Mouse (Mus musculus) c-Kit-negative CD71-positive TER-119-positive erythroid progenitor cells, embryonic 14.5 days (primary cell): ENCODE data around the gene Gm39566.

ENCODE experiments used
- DNase-seq: peaks from one replicate; pipeline ENCODE4 v3.0.0-alpha.2; 2013; ENCODE audit warnings: low read depth, low spot score

Gm39566 gene

DNA sequence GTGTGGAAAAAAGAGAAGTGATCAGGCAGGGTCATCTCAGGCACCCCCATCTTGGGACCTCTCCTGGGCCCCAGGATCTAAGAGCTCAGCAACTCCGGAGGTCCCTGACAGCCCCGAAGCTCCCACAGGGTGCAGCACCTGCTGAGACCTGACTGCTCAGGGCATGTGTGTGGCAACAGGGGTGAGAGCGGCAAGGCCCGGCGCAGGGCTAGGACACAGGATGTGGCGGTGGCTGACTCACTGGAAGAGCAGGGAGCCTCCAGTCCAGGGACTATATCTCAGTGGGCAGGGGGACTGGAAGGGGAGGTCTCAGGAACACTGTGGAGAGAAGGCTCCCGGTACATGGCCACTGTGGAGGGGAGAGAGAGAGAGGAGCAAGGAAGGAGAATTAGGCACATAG lies 17.2 kb downstream of the Gm39566 start:
- DNase-seq: no peak

DNA sequence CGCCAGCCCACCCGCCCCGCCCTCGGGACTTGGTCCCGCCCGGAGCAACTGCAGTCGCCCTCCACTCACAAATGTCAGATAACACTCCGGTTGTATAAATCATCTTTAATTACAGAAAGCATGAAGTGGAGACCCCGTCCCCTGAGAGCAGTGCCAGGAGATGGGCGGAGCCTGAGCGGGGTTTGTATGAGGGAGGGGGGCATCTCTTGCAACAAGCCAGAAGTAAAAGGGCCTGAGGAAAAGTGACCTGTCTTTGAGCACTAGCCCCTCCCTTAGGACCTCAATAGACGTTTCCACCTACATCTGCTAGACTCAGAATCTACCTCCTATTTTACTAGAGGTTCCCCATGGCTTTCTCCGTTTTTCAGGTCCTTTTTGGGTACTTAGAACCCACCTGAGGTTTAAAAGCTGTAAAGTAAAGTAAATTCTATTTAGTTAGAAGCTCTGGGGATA lies 19.1 kb downstream of the Gm39566 start:
- DNase-seq: no peak

DNA sequence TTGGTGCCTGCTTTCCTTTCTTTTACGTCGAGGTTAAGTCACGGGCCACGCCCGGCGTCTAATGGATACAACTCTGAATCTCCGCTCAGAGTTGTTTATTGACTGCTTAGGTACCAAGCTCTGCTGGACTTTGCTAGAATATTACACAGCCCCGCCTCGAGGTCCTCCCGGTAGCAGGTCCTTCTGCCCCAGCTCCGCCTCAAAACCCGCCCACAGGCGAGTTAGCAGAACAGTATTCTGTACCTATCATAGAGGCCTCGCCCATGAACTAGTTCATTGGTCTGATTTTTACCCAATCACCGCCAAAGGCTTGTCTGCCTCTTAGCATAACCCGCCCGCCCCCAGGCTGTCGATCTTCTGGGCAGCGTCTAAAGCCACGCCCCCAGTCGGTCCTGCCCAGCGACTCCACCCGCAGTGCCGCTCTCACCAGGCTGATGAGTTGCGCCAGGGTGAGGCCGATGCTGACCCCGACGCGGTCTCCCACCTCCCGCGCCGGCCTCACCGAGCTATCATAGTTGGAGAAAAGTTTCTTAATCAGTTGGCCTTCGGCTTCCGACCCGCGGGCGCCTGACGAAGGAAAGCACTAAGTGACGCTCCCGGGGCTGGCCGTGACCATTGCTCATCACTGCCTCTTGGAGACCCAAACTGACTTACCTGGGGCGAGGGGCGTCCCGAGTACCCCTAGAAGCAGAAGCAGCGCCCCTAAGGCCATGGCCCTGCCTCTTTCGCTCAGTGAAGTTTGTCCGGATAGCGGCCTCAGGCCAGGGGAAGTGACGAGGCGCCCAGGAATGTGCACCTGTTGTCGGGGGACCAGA lies 19.7 kb downstream of the Gm39566 start, which contains the start of gene Chrnb1:
TSS of gene Chrnb1 (minus strand) at position 776 of the 815 bp plus-strand sequence.
- DNase-seq: peak; percentile 94

DNA sequence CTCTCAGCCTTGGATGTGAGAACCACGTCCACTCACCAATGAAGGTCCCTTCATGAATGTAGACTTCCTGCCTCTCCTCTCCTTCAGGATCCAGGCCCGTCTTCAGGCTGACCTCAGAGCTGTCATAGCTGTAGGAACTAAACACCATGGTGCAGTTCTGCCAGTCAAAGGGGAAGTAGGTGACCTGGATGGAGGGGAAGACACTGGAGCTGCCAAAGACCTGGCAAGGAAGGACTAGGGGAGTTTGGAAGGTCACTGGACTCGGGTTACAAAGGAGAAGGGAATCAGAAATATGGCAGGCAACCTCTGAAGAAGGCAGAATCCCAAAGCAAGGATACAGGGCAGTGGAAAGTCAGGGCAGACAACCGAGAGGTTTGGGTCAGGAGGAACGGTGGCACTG lies 21.7 kb downstream of the Gm39566 start:
- DNase-seq: no peak

DNA sequence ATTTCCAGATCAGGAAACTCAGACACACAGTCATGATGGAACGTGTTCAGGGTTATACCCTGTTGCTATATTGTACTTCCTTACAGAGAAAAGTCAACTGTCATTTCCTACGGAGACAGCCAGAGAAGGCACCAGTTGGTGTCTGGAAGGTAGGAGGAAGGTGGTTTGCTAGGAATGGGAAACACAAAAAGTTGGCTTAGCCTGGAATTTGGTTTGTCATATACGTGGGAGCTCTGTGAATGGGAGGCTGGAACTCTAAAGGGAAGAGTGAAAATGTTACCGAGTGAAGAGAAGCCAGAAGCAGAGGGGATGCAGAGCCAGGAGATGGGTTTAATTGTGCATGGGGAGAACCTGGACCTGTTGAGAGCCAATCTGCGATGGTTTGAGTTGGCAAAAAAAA lies 23.7 kb downstream of the Gm39566 start:
- DNase-seq: no peak

DNA sequence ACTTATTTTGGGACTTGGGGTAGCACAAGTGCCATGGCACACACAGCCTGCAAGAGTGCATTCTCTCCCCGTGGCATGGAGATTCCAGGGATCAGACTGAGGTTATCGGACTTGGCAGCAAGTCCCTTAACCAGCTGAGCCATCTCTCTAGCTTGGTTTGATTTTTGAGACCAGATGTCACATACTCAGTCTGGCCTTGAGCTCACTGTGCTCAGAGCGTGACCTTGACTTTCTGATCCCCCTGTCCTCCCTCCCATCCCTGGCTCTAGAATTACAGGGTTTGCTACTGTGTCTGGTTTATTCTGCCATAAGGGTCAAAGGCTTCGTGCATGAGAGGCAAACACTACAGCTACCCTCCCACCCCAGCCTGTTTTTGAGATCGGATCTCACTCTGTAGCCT lies 25.7 kb downstream of the Gm39566 start:
- no peak for DNase-seq

DNA sequence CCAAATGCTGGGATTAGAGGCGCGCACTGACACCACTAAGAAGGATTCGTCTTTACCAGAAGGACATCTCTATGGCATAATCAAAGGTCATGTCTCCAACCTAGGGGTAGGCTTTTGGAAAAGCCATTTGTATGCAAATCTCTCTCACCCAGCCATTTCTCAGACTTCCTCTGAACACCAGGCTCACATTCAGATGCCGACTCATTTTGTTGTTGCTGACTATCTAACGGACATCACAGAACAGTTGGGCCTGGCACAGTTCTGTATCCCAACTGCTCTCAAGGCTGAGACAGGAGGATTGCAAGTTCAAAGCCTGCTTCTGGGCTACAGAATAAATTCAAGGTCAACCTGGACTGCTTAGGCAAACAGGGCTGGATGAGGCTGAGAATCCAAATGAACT lies 27.8 kb downstream of the Gm39566 start:
- no peak for DNase-seq

DNA sequence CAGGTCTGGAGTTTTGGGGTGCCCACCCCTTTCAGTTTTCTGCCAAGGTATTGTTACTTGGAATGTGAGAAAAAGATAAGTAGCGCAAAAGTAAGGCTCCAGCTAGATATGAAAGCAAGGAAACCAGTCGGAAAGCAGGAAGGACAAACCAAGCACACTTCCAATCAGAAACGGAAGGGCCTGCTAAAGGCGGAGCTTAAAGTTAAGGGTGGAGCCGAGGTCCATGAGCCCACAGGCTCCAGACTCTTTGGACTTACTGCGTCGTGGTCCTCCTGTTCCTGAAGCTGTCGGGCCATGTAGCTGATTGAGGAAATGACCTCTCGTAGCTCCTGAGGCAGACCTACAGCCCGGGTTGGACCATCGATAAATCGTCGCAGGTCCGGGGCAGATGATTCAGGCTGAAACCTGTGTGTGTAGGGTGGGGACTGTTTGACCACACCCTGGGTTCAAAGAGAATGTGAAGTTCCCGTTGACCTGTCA lies 30.3 kb downstream of the Gm39566 start:
- peak; percentile 56 for DNase-seq

DNA sequence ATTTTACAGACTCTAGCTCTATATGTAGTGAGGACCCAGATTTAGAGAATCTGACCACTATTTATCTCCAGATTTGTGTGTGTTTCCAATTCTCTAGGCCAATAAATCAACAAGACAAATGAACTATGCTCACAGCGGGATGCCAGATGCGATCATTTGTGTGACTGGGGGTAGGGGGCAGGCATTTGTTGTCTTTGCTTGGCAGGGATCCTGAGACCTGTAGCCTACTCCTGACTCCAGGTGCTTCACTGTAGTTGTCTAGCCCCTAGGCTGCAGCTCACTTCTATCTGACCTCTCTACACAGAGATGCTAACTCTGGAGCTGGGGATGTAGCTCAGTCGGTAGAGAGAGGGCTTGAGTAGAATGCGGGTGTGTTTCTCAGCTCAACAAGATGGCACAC lies 33.3 kb downstream of the Gm39566 start:
- DNase-seq: no peak

DNA sequence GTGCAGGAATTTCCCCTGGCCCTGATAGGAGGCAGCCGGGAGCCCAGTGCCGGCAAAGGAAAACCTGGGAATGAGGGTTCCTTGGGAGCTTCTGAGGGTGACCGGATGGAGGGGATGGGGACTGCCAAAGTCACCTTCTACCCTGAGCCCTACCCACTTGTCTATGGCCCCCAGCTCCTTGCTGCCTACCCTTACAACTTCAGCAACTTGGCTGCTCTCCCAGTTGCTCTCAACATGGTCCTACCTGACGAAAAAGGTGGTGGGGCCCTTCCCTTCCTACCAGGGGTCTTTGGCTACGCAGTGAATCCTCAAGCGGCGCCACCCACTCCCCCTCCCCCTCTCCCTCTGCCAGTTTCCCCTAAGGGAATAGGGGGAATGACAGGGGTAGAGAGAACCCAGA lies 36.1 kb downstream of the Gm39566 start:
- no peak for DNase-seq

DNA sequence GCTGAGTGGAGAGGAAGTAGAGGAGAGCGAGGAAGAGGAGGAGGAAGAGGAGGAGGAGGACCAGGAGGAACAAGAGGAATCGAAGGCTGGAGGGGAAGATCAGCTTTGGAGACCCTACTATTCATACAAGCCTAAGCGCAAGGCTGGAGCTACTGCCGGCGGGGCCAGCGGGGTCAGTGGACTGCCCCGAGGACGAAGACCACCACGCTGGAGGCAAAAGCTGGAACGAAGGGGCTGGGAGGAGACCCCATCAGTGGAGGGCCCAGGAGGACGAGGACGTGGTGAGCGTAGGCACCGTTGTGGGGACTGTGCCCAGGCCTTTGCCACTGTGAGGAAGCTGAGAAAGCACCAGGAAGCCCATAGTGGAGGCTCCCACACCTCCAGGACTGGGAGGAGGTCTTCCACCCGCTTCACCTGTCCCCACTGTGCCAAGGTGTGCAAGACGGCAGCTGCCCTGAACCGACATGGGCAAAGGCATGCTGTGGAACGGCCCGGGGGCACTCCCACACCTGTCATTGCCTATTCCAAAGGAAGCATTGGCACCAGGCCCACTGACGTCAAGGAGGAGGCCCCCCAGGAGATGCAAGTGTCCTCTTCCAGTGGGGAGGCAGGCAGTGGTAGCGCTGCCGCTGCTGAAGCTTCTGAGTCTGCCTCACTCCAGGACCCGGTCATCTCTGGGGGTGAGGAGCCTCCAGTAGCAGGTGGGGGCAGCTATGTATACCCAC lies 36.7 kb downstream of the Gm39566 start:
- no peak for DNase-seq

DNA sequence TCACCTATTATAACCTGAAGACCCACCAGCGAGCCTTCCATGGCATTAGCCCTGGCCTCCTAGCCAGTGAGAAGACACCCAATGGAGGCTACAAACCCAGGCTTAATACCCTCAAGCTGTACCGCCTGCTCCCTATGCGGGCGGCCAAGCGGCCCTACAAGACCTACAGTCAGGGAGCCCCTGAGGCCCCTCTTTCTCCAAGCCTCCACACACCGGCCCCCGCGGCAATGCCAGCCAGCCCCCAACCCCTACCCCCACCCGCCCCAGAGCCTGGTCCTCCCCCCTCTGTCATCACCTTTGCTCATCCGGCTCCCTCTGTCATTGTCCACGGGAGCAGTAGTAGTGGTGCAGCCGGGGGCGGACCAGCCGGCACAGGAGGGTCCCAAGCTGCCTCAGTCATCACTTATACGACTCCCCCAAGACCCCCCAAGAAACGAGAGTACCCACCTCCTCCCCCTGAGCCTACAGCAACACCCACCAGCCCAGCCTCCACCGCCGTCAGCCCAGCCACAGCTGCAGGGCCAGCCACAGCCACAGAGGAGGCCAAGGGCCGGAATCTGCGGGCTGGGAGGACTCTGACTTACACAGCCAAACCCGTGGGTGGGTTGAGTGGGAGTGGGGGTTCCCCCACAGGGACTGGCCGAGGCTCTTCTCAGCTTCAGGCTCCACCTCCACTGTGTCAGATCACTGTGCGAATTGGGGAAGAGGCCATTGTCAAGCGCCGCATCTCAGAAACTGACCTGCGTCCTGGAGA lies 37.4 kb downstream of the Gm39566 start:
- no peak for DNase-seq

DNA sequence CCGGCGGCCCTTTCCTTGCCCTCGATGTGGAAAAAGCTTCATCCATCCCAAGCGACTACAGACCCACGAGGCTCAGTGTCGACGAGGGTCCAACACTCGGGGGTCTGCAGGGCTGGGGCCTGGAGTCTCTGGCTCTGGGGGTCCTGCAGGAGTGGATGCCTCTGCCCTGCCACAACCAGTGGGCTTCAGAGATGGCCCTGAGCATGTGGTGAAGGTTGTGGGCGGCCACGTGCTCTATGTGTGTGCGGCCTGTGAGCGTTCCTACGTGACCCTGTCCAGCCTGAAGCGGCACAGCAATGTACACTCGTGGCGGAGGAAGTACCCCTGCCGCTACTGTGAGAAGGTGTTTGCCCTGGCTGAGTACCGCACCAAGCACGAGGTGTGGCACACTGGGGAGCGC lies 38.6 kb downstream of the Gm39566 start:
- no peak for DNase-seq

DNA sequence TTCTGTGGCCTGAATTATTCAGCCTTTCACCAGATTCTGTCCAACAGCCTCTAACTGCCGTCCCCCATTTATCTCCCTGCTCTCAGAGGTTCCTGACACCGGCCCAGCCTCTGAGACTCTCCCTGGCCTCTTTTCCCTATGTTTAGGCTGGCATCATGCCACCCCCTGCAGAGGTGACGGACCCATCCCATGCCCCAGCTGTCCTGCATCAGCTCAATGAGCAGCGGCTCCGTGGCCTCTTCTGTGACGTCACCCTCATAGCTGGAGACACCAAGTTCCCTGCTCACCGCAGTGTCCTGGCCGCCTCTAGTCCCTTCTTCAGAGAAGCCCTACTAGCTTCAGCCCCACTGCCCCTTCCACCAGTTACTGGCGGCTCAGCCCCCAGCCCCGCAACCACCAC lies 39.4 kb downstream of the Gm39566 start:
- no peak for DNase-seq

DNA sequence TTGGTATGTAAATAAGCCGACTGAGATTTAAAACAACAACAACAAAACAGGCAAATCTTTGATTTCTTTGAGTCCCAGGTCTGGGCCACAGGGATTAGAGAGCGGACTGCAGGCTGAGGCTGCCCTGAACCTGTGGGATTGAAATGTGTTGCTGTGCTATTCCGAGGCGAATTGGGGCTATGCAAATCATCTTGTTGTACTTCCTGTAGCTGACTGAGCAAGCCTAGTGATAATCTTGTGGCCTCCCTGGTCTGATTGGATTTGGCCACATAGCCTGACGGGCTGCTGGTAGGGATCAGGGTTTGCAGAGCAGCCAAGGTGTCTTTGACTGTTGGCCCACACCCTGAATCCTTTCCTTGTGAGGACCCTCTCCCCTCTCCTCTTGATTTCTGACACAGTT lies 40.1 kb downstream of the Gm39566 start:
- DNase-seq: no peak

DNA sequence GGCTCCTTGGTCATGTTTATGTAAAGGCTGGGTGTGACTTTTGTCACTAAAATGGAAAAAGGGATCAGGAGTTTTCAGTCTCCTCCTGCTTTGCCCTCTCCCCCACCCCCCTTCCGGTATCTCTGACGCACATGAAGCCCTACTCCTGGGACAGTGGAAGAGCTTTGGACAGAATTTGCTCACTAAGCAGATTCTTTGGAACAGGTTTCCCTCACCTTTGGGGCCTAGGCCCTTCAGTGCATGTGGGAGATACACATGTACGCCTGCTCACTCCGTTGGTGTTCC lies 47.5 kb downstream of the Gm39566 start:
- DNase-seq: no peak

DNA sequence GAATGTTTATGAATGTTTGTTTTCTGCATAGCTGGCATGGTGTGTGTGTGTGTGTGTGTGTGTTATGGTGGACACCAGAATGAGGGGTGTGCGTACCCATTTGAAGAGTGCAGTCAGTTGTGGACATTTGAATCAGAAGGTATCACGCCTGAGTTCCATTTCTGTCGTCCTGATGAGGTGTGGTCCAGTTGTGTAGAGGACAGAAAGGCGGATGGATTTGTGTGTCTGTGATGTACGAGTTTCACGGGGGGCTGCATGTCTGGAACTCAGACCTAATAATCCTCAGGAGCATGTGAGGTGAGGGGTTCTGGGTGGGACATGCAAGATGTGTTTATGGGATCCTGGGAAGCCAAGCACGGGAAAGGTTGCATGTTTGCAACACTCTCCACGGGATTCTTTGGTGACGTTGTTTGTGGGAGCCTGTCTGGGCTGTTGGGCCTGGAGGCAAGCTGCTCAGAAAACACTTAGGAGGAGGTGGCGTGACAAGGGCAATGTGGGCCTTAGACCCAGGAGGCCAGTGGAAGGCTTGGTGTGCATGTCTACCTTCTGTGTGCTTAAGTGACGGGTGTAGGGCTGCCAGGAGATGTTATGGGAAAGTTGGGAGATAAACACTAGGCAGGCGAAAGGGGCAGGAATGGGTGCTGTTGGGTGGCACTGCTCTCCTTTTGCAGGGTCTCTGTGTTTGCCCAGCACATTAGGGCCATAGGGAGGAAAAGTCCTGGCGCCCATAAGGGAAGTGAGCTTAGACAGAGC lies 48.0 kb downstream of the Gm39566 start:
- DNase-seq: no peak

DNA sequence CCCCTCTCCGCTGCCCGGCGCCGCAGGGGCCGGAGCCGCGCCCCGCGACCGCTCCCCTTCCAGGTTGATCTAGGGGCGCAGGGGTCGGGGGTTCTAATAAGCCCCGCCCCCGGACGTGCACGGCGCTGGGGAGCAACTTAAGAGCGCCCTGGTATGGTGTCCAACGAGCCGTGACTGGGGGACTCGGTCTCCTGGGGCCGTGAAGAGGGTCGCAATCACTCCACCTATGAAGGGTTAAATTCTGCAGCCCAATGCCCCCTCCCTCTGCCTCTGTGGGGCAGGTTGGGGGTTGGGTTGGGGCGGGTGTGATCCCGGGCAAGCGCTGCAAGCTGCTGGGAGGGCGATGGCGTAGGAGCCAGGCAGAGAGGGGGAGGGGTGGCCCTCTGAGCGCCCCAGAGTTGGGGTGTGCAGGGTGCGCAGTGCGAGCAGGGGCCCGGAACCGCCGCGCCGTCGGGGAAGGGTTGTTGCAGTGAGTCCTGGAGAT lies 48.9 kb downstream of the Gm39566 start:
- no peak for DNase-seq

DNA sequence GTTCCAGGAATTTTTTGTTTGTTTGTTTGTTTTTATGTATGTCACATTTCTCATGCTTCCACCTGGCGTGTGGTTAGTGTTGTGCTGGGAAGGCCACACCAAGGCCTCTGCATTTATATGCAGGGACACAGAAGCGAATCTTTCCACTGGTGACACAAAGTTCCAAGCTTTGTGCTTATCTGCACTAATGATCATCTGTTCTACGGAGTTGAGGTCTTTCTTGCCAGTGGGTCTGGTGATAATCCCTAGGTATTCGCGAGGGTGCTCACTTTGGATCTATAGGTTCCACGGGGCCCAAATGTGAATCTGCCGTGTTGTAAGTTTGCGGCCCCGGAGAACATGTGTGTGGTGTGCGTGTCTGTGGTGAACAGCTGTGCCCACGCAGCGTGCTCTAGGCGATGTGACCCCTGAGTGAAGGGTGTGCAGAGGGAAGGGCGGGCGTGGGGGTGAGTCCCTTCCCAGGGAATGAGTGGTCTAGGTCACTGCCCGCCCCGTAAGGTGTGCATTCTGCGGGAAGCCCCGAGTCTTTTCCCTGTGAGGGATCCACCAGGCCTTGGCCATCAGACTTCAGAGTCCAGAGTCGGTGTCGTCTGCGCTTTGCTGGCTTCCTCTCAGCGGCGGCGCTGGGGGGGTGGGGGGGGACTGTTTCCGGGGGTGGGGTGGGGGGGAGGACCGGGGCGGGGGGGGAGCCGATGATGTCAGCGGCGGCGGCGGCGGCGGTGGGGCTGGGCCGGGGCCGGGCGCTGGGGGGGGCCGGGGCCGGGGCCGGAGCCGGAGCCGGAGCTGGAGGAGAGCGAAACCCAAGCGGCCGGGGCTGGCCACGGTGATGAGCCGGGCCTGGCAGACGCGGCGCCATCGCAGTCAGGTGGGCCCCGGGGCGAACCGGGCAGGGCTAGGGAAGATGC lies 49.6 kb downstream of the Gm39566 start, which contains the start of gene Zbtb4:
TSS of gene Zbtb4 (plus strand) at position 692 of the 905 bp plus-strand sequence.
- no peak for DNase-seq

DNA sequence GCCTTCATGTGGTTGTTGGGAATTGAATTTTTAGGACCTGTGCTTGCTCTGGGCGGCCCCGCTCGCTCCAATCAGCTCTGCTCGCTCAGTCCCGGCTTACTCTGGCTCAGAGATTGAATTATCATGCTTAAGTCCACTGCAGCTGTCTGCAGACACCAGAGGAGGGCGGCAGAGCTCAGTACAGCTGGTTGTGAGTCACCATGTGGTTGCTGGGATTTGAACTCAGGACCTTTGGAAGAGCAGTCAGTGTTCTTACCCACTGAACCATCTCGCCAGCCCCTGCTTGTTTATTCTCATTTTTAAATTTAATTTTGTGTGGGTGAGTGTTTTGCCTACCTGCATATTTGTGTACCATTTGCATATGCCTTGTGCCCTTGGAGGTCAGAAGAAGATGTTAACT lies 51.5 kb downstream of the Gm39566 start:
- DNase-seq: no peak
